Mouse (Mus musculus): ENCODE data around the gene Ptcra. TPM values are rescaled to one million over a fixed set of nuclear protein-coding genes. Genes with fewer than 3 reads are reported as not detected.

Ptcra gene
- total RNA-seq, 4 experiments from 2014 or later, result 0.29 to 0.49 TPM; not detected in 2

DNA sequence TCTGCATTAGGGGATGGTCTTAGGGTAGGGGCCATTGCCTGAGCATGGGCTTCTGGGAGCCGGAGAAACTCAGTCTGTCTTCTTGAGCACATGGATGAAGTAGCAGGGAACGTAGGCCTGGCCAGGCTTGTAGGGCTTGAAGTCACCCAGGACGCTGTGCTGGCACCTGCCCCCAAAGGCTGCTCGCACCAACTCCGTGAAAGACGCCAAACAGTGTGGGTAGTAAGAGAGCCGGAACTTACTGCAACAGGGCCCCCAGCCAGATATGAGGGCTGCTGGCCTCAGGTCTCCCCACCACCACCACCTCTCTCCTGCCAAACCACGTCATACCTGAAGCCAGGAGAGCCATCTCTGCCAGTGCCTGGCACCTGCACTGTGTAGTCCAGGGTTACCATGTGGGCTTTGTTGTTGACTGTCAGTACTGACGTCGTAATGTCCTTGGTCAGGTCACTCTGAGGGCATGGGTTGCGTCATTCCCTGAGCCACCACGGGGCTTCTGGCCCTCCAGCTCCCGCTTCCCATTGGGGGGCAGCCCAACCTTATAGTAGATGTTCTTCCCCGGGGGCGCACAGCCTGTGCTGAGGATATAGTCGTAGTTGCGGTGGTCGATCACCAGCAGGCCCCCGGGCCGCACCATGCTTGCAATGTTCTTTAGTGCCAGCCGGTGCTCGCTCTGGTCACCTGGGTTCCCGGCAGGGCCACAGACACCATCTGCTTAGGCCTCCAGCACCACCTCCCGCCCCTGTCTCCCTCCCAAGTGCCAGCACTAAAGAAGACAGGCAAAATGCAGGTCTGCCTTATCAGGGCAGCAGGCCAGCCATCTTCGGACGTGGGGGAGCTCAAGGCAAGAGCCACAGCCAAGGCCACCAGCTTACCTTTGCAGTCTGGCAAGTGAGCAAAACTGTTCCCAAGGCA is 37.5 kb downstream of the Ptcra start:
- no peak for DNase-seq (ENCODE audit: low spot score in 2 of 2)

DNA sequence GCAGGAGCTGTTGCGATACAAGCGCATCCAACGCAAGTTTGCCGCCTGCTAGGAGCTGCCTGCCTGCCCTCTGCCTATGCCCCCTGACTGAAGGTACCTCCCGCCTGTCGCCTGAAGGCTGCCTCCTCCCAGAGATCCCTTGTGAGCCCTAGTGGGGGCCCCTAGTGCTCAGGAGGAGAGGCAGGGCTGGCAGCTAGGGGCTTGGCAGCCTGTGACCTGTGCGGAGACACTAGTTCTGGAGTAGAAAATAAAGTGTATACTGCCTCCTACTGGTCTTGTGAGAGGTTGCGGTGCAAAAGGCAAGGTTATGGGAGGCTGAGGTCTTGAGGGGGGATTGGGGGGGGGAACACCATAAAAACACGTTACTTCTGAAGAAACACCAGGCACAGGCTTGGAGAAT is 38.2 kb downstream of the Ptcra start:
- DNase-seq (ENCODE audit: low spot score in 2 of 2), result no peak

DNA sequence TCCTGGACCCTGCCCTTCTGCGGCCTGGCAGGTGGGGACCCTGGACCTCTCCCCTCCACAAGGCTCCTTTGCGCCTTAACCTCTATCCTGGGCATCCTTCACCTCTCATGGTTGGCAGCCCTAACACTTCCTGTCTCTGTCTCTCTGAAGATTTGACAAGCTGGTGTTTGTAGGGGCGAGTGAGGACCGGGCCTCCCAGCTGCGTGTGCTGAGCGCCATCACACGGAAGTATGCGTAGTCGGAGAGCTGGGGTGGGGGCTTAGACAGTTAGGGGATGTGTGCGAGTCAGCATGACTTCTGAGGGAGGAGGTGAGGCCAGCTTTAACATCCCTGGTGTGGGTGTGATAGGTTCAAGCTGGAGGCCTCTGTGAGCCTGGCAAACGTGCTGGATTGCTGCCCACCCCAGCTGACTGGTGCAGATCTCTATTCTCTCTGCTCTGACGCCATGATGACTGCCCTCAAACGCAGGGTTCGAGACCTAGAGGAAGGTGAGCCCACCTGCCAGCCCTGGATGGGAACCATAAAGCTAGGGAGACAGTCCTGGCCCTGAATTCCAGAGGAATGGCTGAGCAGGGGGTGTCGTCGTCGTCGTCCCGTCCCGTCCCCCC is 38.9 kb downstream of the Ptcra start:
- no peak for DNase-seq (ENCODE audit: low spot score in 2 of 2)

GRCm38 (mm10) chr17:46721077-46721476 is 42.4 kb downstream of the Ptcra start:
- DNase-seq (ENCODE audit: low spot score in 2 of 2), result no peak

- no peak for DNase-seq (ENCODE audit: low spot score in 2 of 2)
Observed at GRCm38 (mm10) chr17:46714756-46715481, 48.6 kb downstream of the Ptcra start.

- no peak for DNase-seq (ENCODE audit: low spot score in 2 of 2)
Observed at GRCm38 (mm10) chr17:46713849-46714248, 49.7 kb downstream of the Ptcra start.

DNA sequence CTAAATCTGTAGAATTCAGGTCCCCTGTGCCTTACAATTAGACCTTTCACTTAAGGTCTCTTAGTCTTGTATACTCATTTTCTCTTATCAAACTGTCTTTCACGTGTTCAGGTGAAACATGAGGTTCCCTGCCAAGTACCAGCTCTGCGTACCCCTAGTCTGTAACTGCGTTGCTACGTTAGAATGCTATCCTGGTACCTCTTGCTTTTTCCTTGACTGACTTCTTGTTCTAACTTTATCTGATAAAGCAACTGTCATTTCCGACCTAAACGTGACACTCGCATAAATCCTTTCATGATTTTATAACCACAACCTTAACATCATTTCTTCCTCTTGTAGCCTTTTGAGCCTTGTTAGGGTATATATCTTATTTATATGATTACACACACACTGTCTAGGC is 51.1 kb downstream of the Ptcra start:
- DNase-seq (ENCODE audit: low spot score in 2 of 2), result no peak

- peak in 1 of 2 experiments; percentile 31 for DNase-seq (ENCODE audit: low spot score in 2 of 2)
Observed at GRCm38 (mm10) chr17:46711612-46712271, 51.8 kb downstream of the Ptcra start.

DNA sequence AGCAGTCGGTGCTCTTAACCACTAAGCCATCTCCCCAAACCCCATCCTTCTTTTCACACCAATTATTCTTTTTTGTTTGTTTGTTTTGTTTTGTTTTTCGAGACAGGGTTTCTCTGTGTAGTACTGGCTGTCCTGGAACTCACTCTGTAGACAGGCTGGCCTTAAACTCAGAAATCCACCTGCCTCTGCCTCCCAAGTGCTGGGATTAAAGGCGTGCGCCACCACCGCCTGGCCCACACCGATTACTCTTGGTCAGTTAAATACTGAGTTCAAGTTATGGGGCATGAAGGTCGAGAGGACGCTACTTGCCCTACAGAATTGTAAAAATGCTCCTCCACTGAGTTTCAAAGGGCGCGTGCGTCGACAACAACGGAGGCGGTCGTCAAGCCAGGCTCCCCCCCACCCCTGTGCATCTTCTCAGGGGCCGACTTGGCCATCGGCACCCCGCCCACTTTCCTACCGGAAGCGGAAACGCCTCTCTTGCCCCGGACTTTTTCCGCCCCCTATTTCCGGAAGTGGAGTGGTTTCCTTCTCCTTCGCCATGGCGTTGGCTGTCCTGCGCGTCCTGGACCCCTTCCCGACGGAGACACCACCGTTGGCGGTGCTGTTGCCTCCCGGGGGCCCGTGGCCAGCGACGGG is 52.4 kb downstream of the Ptcra start, which contains the start of gene Pex6:
Pex6 (plus strand) TSS at position 505 of the 639 bp plus-strand sequence.
- peak; percentile 89 to 90 for DNase-seq (ENCODE audit: low spot score in 2 of 2)

GRCm38 (mm10) chr17:46706375-46707089 is 57.0 kb downstream of the Ptcra start:
- no peak for DNase-seq (ENCODE audit: low spot score in 2 of 2)

Other genes with a start within 250 kb of the Ptcra start
- gene Cul9, start 217.3 kb downstream of the Ptcra start, total RNA-seq (2022), result 10 to 100 TPM; 57.2 to 81.6 (median 63.8) TPM
- gene Srf, start 207.5 kb downstream of the Ptcra start, total RNA-seq (2022), result 10 to 100 TPM; 66.2 to 84.0 (median 73.5) TPM
- gene Ptk7, start 134.2 kb downstream of the Ptcra start, total RNA-seq (2022), result 1 to 10 TPM; 8.2 to 9.2 (median 8.9) TPM
- 10 to 100 TPM; 18.9 to 21.8 (median 21.1) TPM for gene Klc4, start 117.7 kb downstream of the Ptcra start, total RNA-seq (2022)
- 10 to 100 TPM; 43.7 to 60.5 (median 51.2) TPM for gene Mrpl2, start 117.5 kb downstream of the Ptcra start, total RNA-seq (2022)
- 10 to 100 TPM; 22.6 to 26.4 (median 23.4) TPM for gene Cul7, start 113.4 kb downstream of the Ptcra start, total RNA-seq (2022)
- gene Rrp36, start 89.4 kb downstream of the Ptcra start, total RNA-seq (2022), result 10 to 100 TPM; 12.1 to 20.5 (median 17.0) TPM
- 100 to 1,000 TPM in 1 of 4 experiments, 10 to 100 TPM in 3; 92.7 to 105 (median 96.4) TPM for gene Mea1, start 84.9 kb downstream of the Ptcra start, total RNA-seq (2022)
- gene Klhdc3, start 82.8 kb downstream of the Ptcra start, total RNA-seq (2022), result 100 to 1,000 TPM; 155 to 173 (median 166) TPM
- 10 to 100 TPM; 78.6 to 86.9 (median 81.8) TPM for gene Ppp2r5d, start 58.6 kb downstream of the Ptcra start, total RNA-seq (2022)
- gene Pex6, start 52.2 kb downstream of the Ptcra start, total RNA-seq (2022), result 10 to 100 TPM; 42.8 to 54.4 (median 51.9) TPM
- gene Gnmt, start 34.5 kb downstream of the Ptcra start, total RNA-seq (2022), result 1 to 10 TPM in 2 of 4 experiments, under 1 TPM in 1, not detected in 1; 0.61 to 1.6 (median 1.2) TPM
- 10 to 100 TPM; 64.6 to 68.9 (median 67.9) TPM for gene Cnpy3, start 11.5 kb downstream of the Ptcra start, total RNA-seq (2022)
- gene 2310039H08Rik, start 8.9 kb upstream of the Ptcra start, total RNA-seq (2022), result 1 to 10 TPM; 7.3 to 9.2 (median 8.7) TPM
- gene Rpl7l1, start 19.0 kb upstream of the Ptcra start, total RNA-seq (2022), result 10 to 100 TPM; 40.2 to 47.5 (median 45.0) TPM
- 10 to 100 TPM; 51.9 to 67.7 (median 61.2) TPM for gene Bicral, start 94.8 kb upstream of the Ptcra start, total RNA-seq (2022)
- gene Tbcc, start 127.0 kb upstream of the Ptcra start, total RNA-seq (2022), result 10 to 100 TPM; 24.8 to 38.5 (median 33.2) TPM
- gene Prph2, start 146.7 kb upstream of the Ptcra start, total RNA-seq (2022), result not detected
- 10 to 100 TPM; 54.3 to 73.3 (median 66.3) TPM for gene Ubr2, start 246.8 kb upstream of the Ptcra start, total RNA-seq (2022)

Data from layer of hippocampus, adult 8-10 months (tissue).